Mouse (Mus musculus) MEL (cell line): ENCODE measurements around the gene Gnai3. TPM values are rescaled to one million over a fixed set of nuclear protein-coding genes. Genes with fewer than 3 reads are reported as not detected.

ENCODE experiments used
- DNase-seq: peaks from one replicate; pipeline ENCODE4 v3.0.0; 2011; ENCODE audit warnings: low read depth, low spot score
- H3K27ac ChIP-seq: 2 replicates; pipeline ENCODE4 v1.5.1; 2012; ENCODE audit warnings: low read depth, mild to moderate bottlenecking, control low read depth, low read length, moderate library complexity; ENCODE audit not compliant: control insufficient read depth
- H3K27me3 ChIP-seq, 2 experiments: fragments of 150-350 bp in 1 of 2; sonication (generic) in 1 of 2; 2 replicates each; pipeline ENCODE4 v1.6.1; 2012; ENCODE audit warnings: low read length in 2 of 2, mild to moderate bottlenecking in 2 of 2, improper control_type of control experiment in 1 of 2, moderate library complexity in 1 of 2; ENCODE audit not compliant: insufficient read depth in 2 of 2, control insufficient read depth in 1 of 2
- H3K36me3 ChIP-seq, 2 experiments: 2 replicates each; pipeline ENCODE4 v1.6.1; 2012 to 2014; ENCODE audit warnings: low read length in 2 of 2, improper control_type of control experiment in 1 of 2, inconsistent platforms in 1 of 2, mild to moderate bottlenecking in 1 of 2; ENCODE audit not compliant: insufficient read depth in 2 of 2, control insufficient read depth in 1 of 2
- H3K4me1 ChIP-seq, 2 experiments: fragments of 150-350 bp in 1 of 2; sonication (generic) in 1 of 2; 2 replicates each; pipeline ENCODE4 v1.6.1; 2012; ENCODE audit warnings: low read length in 2 of 2, improper control_type of control experiment in 1 of 2, mild to moderate bottlenecking in 1 of 2; ENCODE audit not compliant: insufficient read depth in 2 of 2, control insufficient read depth in 1 of 2
- H3K4me3 ChIP-seq, 2 experiments: fragments of 150-350 bp in 1 of 2; sonication (generic) in 1 of 2; 2 replicates each; pipeline ENCODE4 v1.5.1; 2012; ENCODE audit warnings: low read depth in 2 of 2, low read length in 2 of 2, mild to moderate bottlenecking in 2 of 2, moderate library complexity in 2 of 2, control low read depth in 1 of 2, improper control_type of control experiment in 1 of 2; ENCODE audit not compliant: control insufficient read depth in 1 of 2, insufficient read depth in 1 of 2
- H3K79me2 ChIP-seq: 2 replicates; pipeline ENCODE4 v1.6.1; 2012; ENCODE audit warnings: mild to moderate bottlenecking, low read length, moderate library complexity; ENCODE audit not compliant: control insufficient read depth, poor library complexity, insufficient read depth
- H3K9ac ChIP-seq: 2 replicates; pipeline ENCODE4 v1.6.1; 2012; ENCODE audit warnings: low read depth, mild to moderate bottlenecking, control low read depth, low read length, moderate library complexity; ENCODE audit not compliant: control insufficient read depth, poor library complexity, severe bottlenecking
- H3K9me3 ChIP-seq: fragments of 150-350 bp; sonication (generic); replicated peaks from 2 replicates; pipeline ENCODE4 v1.6.1; 2012; ENCODE audit warnings: mild to moderate bottlenecking, low read length, improper control_type of control experiment, moderate library complexity; ENCODE audit not compliant: insufficient read depth
- BHLHE40 ChIP-seq: IDR thresholded peaks from 2 replicates; pipeline ENCODE4 v1.6.1; 2012; ENCODE audit warnings: low read depth, mild to moderate bottlenecking, inconsistent platforms, low read length, improper control_type of control experiment, borderline replicate concordance
- CHD2 ChIP-seq: IDR thresholded peaks from 2 replicates; pipeline ENCODE4 v1.6.1; 2011; ENCODE audit warnings: low read length, improper control_type of control experiment
- CTCF ChIP-seq, 3 experiments: IDR thresholded peaks in 2 of 3; conservative IDR thresholded peaks in 1 of 3; 2 replicates each; pipeline ENCODE4 v1.5.1; 2011 to 2012; ENCODE audit warnings: low read length in 3 of 3, low read depth in 2 of 3, mild to moderate bottlenecking in 2 of 3, improper control_type of control experiment in 1 of 3, inconsistent platforms in 1 of 3, mixed read lengths in 1 of 3, moderate library complexity in 1 of 3; ENCODE audit not compliant: control insufficient read depth in 1 of 3, insufficient read depth in 1 of 3, poor library complexity in 1 of 3, severe bottlenecking in 1 of 3
- E2F4 ChIP-seq: IDR thresholded peaks from 2 replicates; pipeline ENCODE4 v1.6.1; 2011; ENCODE audit warnings: low read depth, low read length, improper control_type of control experiment, borderline replicate concordance
- ELF1 ChIP-seq: IDR thresholded peaks from 2 replicates; pipeline ENCODE4 v1.6.1; 2014; ENCODE audit warnings: low read depth, mild to moderate bottlenecking, inconsistent platforms, low read length, improper control_type of control experiment, moderate library complexity
- EP300 ChIP-seq, 2 experiments: IDR thresholded peaks; 2 replicates each; pipeline ENCODE4 v1.6.1; 2011; ENCODE audit warnings: improper control_type of control experiment in 2 of 2, low read length in 2 of 2, low read depth in 1 of 2, mild to moderate bottlenecking in 1 of 2
- ETS1 ChIP-seq: IDR thresholded peaks from 2 replicates; pipeline ENCODE4 v1.6.1; 2012; ENCODE audit warnings: low read depth, mild to moderate bottlenecking, inconsistent platforms, low read length, improper control_type of control experiment, moderate library complexity
- GATA1 ChIP-seq: IDR thresholded peaks from 2 replicates; pipeline ENCODE4 v1.6.1; 2011; ENCODE audit warnings: low read depth, low read length, improper control_type of control experiment
- HCFC1 ChIP-seq: IDR thresholded peaks from 2 replicates; pipeline ENCODE4 v1.6.1; 2012; ENCODE audit warnings: low read depth, mild to moderate bottlenecking, inconsistent platforms, low read length, improper control_type of control experiment, moderate library complexity
- JUND ChIP-seq: IDR thresholded peaks from 2 replicates; pipeline ENCODE4 v1.6.1; 2011; ENCODE audit warnings: low read depth, mild to moderate bottlenecking, improper control_type of control experiment, low read length
- KAT2A ChIP-seq: conservative IDR thresholded peaks from 2 replicates; pipeline ENCODE4 v1.6.1; 2012; ENCODE audit warnings: low read depth, low read length, improper control_type of control experiment, inconsistent platforms
- MAX ChIP-seq: IDR thresholded peaks from 2 replicates; pipeline ENCODE4 v1.6.1; 2011; ENCODE audit warnings: low read length, improper control_type of control experiment
- MAZ ChIP-seq: IDR thresholded peaks from 2 replicates; pipeline ENCODE4 v1.6.1; 2012; ENCODE audit warnings: low read depth, mild to moderate bottlenecking, inconsistent platforms, low read length, improper control_type of control experiment
- MEF2A ChIP-seq: IDR thresholded peaks from 2 replicates; pipeline ENCODE4 v1.6.1; 2014; ENCODE audit warnings: low read depth, mild to moderate bottlenecking, inconsistent platforms, low read length, improper control_type of control experiment; ENCODE audit not compliant: poor library complexity, insufficient replicate concordance, severe bottlenecking; ENCODE audit errors: extremely low read depth
- MYB ChIP-seq: IDR thresholded peaks from 2 replicates; pipeline ENCODE4 v1.6.1; 2011; ENCODE audit warnings: mild to moderate bottlenecking, low read depth, low read length, improper control_type of control experiment
- MYC ChIP-seq: IDR thresholded peaks from 2 replicates; pipeline ENCODE4 v1.6.1; 2011; ENCODE audit warnings: low read depth, mild to moderate bottlenecking, low read length, improper control_type of control experiment, moderate library complexity
- NELFE ChIP-seq: IDR thresholded peaks from 2 replicates; pipeline ENCODE4 v1.6.1; 2011; ENCODE audit warnings: low read depth, low read length, improper control_type of control experiment
- POLR2A ChIP-seq, 2 experiments: IDR thresholded peaks; 2 replicates each; pipeline ENCODE4 v1.6.1; 2011 to 2012; ENCODE audit warnings: low read length in 2 of 2, mild to moderate bottlenecking in 2 of 2, control low read depth in 1 of 2, improper control_type of control experiment in 1 of 2, low read depth in 1 of 2, moderate library complexity in 1 of 2; ENCODE audit not compliant: control insufficient read depth in 1 of 2, insufficient read depth in 1 of 2, poor library complexity in 1 of 2
- POLR2AphosphoS2 ChIP-seq: IDR thresholded peaks from 2 replicates; pipeline ENCODE4 v1.6.1; 2011; ENCODE audit warnings: low read length, improper control_type of control experiment
- POLR2AphosphoS5 ChIP-seq: IDR thresholded peaks from 2 replicates; pipeline ENCODE4 v1.6.1; 2012; ENCODE audit warnings: low read depth, borderline replicate concordance, mild to moderate bottlenecking, inconsistent platforms, low read length, moderate library complexity, mixed read lengths
- RCOR1 ChIP-seq: IDR thresholded peaks from 2 replicates; pipeline ENCODE4 v1.6.1; 2012; ENCODE audit warnings: low read depth, mild to moderate bottlenecking, inconsistent platforms, low read length, improper control_type of control experiment
- SIN3A ChIP-seq: IDR thresholded peaks from 2 replicates; pipeline ENCODE4 v1.6.1; 2012; ENCODE audit warnings: low read length, improper control_type of control experiment, inconsistent platforms
- TAL1 ChIP-seq: IDR thresholded peaks from 2 replicates; pipeline ENCODE4 v1.6.1; 2012; ENCODE audit warnings: mild to moderate bottlenecking, inconsistent platforms, low read length, moderate library complexity, mixed read lengths
- TBP ChIP-seq: IDR thresholded peaks from 2 replicates; pipeline ENCODE4 v1.8.0; 2011; ENCODE audit warnings: low read depth, low read length, improper control_type of control experiment
- USF1 ChIP-seq: IDR thresholded peaks from 2 replicates; pipeline ENCODE4 v1.6.1; 2014; ENCODE audit warnings: low read depth, mild to moderate bottlenecking, inconsistent platforms, low read length, improper control_type of control experiment, moderate library complexity
- USF2 ChIP-seq, 2 experiments: IDR thresholded peaks; 2 replicates each; pipeline ENCODE4 v1.6.1; 2011 to 2012; ENCODE audit warnings: improper control_type of control experiment in 2 of 2, low read length in 2 of 2, borderline replicate concordance in 1 of 2, inconsistent platforms in 1 of 2, low read depth in 1 of 2, mild to moderate bottlenecking in 1 of 2; ENCODE audit not compliant: insufficient read depth in 1 of 2
- ZC3H11A ChIP-seq: IDR thresholded peaks from 2 replicates; pipeline ENCODE4 v1.6.1; 2012; ENCODE audit warnings: low read depth, mild to moderate bottlenecking, inconsistent platforms, low read length, improper control_type of control experiment
- ZMIZ1 ChIP-seq: IDR thresholded peaks from 2 replicates; pipeline ENCODE4 v1.6.1; 2012; ENCODE audit warnings: low read depth, mild to moderate bottlenecking, inconsistent platforms, low read length, improper control_type of control experiment, moderate library complexity
- ZNF384 ChIP-seq: IDR thresholded peaks from 2 replicates; pipeline ENCODE4 v1.6.1; 2012; ENCODE audit warnings: low read depth, mild to moderate bottlenecking, inconsistent platforms, low read length, improper control_type of control experiment
- polyA plus RNA-seq, 2 experiments: library from polyadenylated mRNA; stranded (reverse) in 1 of 2; unstranded in 1 of 2; fragments of >175 nt in 1 of 2; fragments of >200 nt in 1 of 2; gene quantifications; 2 replicates each; pipeline versions ENCODE4 v1.2.1 to v1.2.4; 2012; ENCODE audit warnings: low replicate concordance in 2 of 2, low read depth in 1 of 2; ENCODE audit not compliant: insufficient read length in 2 of 2, insufficient read depth in 1 of 2, missing spikeins in 1 of 2
- total RNA-seq: library from RNA; depleted of rRNA; stranded (reverse); fragments of 300-350 nt; gene quantifications from 2 replicates; pipeline ENCODE4 v1.2.3, GENCODE M21; 2012

Gnai3 gene
- total and polyA plus RNA-seq, 3 experiments, result 74.2 to 96.4 (median 92.1) TPM

DNA sequence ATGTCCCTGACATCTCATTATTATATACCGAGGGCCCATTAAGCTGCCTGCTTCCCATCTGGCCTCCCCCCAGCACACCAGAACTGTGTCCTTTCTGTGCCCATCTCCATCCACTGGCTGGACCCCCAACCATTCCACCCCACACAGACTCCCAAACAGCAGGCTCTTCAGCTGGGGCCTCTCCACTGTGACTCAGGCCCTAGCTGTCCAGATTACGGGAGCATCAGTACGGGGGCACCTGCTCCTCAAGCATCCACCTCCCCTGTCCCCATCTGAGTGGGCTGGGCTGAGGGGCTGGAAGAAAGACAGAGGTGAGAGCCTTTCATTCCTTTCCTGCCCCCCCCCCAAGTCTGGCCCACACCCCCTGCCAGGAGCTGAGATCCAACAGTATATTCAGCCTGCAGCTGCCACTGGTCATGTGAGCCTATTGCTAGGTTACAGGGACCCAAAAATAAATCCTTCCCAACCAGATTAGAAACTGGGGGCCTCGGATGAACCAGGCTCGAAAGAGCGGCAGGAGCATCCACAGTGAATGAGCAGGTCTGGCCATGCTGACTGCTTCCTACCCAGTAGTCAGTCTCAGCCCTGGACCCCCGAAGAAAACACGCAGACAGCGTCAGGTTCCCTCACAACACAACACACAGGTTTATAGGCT, 12.6 kb upstream of the Gnai3 start:
- Histone ChIP-seq H3K27me3 (peaks cover 5 to 21% of the 10 kb centered on the region in 2 experiments), H3K27ac (no peak overlapping the region), H3K4me1 (no peaks in the 10 kb centered on the region), H3K9ac (no peak overlapping the region), H3K36me3 (no peaks in the 10 kb centered on the region), H3K9me3 (no peaks in the 10 kb centered on the region), H3K4me3 (no peak overlapping the region), H3K79me2 (no peaks in the 10 kb centered on the region)
- no peak for TF ChIP-seq USF1
- TF ChIP-seq MYC, result no peak
- no peak for TF ChIP-seq ETS1
- TF ChIP-seq CHD2, result no peak
- no peak for TF ChIP-seq POLR2A (IDR thresholded peaks at IDR 0.05; ENCODE audit: control insufficient read depth in 1 of 2, insufficient read depth in 1 of 2, low read depth in 1 of 2, low read length in 2 of 2, poor library complexity in 1 of 2)
- no peak for TF ChIP-seq CTCF (IDR thresholded peaks at IDR 0.05 in 2 of 3, conservative IDR thresholded peaks at IDR 0.05 in 1 of 3; ENCODE audit: control insufficient read depth in 1 of 3, insufficient read depth in 1 of 3, low read depth in 2 of 3, low read length in 3 of 3, poor library complexity in 1 of 3, severe bottlenecking in 1 of 3)
- TF ChIP-seq NELFE, result no peak
- no peak for TF ChIP-seq KAT2A
- TF ChIP-seq RCOR1, result no peak
- no peak for TF ChIP-seq GATA1
- TF ChIP-seq MYB, result no peak
- no peak for TF ChIP-seq TAL1
- TF ChIP-seq POLR2AphosphoS5, result no peak
- TF ChIP-seq ELF1, result no peak
- no peak for TF ChIP-seq TBP
- no peak for TF ChIP-seq MEF2A
- TF ChIP-seq POLR2AphosphoS2, result no peak
- no peak for TF ChIP-seq EP300 (IDR thresholded peaks at IDR 0.05; ENCODE audit: low read depth in 1 of 2, low read length in 2 of 2)
- no peak for TF ChIP-seq HCFC1
- TF ChIP-seq USF2 (IDR thresholded peaks at IDR 0.05; ENCODE audit: borderline replicate concordance in 1 of 2, insufficient read depth in 1 of 2, low read depth in 1 of 2, low read length in 2 of 2), result no peak
- no peak for DNase-seq

DNA sequence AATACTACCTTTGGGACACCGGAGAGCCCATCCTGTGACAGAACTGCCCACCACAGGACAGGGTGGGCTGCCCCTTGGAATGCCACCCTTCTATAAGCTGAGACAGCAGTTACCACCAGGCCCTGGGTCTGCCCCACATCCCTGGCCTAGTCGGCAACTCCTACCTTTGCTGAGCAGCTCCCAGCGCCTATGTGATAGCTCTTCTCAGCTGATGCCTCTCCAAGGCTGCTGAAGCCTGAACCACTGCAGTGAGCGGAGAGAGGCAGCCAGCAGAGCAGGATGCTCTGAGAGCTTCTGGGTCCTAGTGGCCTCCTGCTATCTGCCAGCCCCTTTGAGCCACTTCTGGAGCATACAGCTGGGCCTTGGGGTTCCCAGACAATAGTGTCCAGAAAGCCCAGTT, 8.7 kb upstream of the Gnai3 start, which contains the start of gene Gpr61:
Gene Gpr61, minus strand, starts transcription at position 227 of the 400 bp plus-strand sequence.
- Histone ChIP-seq H3K9ac (no peak within 1 kb of the TSS), H3K79me2 (no peaks in the 10 kb centered on the region), H3K36me3 (no peaks in the 10 kb centered on the region), H3K27me3 (peaks cover 2 to 7% of the 10 kb centered on the region in 2 experiments; a peak in 3 of 4 replicates), H3K4me1 (no peaks in the 10 kb centered on the region), H3K9me3 (no peaks in the 10 kb centered on the region), H3K4me3 (no peak within 1 kb of the TSS), H3K27ac (no peak within 1 kb of the TSS)
- no peak for DNase-seq
- TF ChIP-seq SIN3A (no peak), ZNF384 (no peak), BHLHE40 (no peak), MEF2A (no peak), MAZ (no peak), ZMIZ1 (no peak), NELFE (no peak), CTCF (IDR thresholded peaks at IDR 0.05 in 2 of 3, conservative IDR thresholded peaks at IDR 0.05 in 1 of 3; ENCODE audit: control insufficient read depth in 1 of 3, insufficient read depth in 1 of 3, low read depth in 2 of 3, low read length in 3 of 3, poor library complexity in 1 of 3, severe bottlenecking in 1 of 3) (no peak), MYB (no peak), JUND (no peak), MAX (no peak), ZC3H11A (no peak), E2F4 (no peak)
